Mouse (Mus musculus): ENCODE results near the gene Plk1.

The Plk1 gene

GRCm38 (mm10) chr7:122158915-122159902 lies at the start of gene Plk1:
Plk1 (plus strand) TSS chr7:122159439.
- DNase-seq (ENCODE audit: low spot score in 2 of 2): peak; percentile 78 to 79

- DNase-seq (ENCODE audit: low spot score in 2 of 2): no peak
Measured at GRCm38 (mm10) chr7:122123518-122123917, 35.7 kb upstream of the Plk1 start.

DNA sequence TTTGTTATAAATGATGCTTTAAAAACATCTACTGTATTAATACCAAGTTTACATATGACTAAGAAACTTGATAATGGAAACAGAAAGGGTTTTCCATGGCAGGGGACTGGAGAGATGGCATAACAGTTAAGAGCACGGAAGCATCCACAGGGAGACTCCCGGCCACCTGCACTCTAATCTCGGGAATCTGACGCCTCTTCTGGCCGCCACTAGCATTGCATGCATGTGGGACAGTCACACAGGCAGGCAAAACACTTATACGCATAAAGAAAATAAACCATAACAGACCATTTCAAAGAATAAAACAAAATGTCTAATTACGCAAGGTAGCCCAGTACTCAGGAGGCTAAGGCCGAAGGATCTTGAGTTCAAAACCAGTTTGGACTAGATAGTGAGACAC lies 33.6 kb upstream of the Plk1 start:
- no peak for DNase-seq (ENCODE audit: low spot score in 2 of 2)

- DNase-seq (ENCODE audit: low spot score in 2 of 2): no peak
Measured at GRCm38 (mm10) chr7:122126946-122127345, 32.3 kb upstream of the Plk1 start.

GRCm38 (mm10) chr7:122131834-122132233 lies 27.4 kb upstream of the Plk1 start:
- no peak for DNase-seq (ENCODE audit: low spot score in 2 of 2)

- peak; percentile 98 for DNase-seq (ENCODE audit: low spot score in 2 of 2)
Measured at GRCm38 (mm10) chr7:122132497-122133337, 26.5 kb upstream of the Plk1 start, which contains the start of the genes Palb2 and Dctn5. Palb2 (minus strand) TSS chr7:122132985. Dctn5 (plus strand) TSS chr7:122133041.

- no peak for DNase-seq (ENCODE audit: low spot score in 2 of 2)
Measured at GRCm38 (mm10) chr7:122133338-122133625, 26.0 kb upstream of the Plk1 start.

DNA sequence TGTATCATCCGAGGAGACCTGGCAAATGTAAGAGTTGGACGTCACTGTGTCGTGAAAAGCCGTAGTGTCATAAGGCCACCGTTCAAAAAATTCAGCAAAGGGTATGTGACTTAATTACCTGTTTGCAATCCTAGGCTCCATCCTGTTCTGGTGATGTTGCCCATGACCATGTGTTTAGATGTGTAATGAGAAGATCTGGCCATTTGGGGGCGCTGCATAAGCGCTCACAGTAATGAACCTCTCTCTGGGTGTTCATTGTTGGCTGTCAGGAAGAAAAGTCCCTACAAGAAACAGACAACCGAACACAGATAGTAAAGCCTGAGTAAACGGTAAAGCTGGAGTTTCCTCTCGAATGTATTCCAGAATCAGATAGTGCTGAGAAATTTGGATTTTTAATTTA lies 24.2 kb upstream of the Plk1 start:
- no peak for DNase-seq (ENCODE audit: low spot score in 2 of 2)

DNA sequence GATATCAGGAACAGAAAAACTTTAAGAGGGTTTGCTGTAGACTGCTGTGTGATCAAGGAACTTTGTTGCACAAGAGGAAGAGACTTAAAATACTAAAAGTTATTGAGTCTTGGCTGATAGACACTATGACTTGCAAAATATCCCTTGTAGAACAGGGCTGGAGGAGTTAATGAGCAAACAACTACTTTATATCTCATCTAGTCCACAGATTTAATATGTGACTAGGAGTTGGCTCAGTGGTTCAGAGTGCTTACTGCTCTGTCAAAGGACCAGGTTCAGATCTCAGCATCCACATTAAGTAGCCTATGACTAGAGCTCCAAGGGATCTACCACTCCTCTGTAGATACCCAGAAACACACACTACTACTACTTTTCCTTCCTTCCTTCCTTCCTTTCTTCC lies 22.2 kb upstream of the Plk1 start:
- no peak for DNase-seq (ENCODE audit: low spot score in 2 of 2)

DNA sequence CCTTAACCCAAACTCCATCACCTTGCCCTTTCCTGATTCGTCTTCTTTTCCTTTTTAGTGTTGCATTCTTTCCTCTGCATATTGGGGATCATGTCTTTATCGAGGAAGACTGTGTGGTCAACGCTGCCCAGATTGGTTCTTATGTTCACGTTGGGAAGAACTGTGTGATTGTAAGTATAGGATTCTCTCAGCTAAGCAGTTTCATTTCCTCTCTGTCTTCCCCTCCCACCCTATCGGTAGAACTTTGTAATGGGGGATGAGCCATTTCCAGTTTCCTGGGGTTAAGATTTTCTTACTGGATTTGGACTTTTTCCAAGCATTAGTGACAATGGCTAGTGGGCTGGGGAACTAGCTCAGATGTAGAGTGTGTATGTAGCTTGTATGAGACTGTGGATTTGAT lies 21.0 kb upstream of the Plk1 start:
- no peak for DNase-seq (ENCODE audit: low spot score in 2 of 2)

DNA sequence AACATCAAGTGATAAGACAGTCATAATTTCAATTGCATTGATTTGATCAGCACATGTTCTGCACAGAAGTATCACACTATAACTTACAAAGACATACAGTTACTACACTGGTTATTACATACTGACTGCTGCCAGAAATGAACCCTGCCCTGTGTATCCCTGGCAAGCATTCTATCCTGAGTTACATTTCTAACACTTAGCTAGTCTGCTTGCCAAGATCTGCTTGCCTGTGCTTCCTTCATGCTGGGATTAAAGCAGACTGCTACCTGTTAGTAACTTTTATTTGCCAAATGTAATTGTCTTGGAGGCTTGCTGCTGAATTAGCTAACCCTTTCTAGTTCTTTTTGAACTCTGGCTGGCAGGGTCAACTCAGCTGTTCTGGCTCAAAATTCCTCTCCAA lies 18.2 kb upstream of the Plk1 start:
- DNase-seq (ENCODE audit: low spot score in 2 of 2): no peak

- no peak for DNase-seq (ENCODE audit: low spot score in 2 of 2)
Measured at GRCm38 (mm10) chr7:122152473-122152872, 6.8 kb upstream of the Plk1 start.

DNA sequence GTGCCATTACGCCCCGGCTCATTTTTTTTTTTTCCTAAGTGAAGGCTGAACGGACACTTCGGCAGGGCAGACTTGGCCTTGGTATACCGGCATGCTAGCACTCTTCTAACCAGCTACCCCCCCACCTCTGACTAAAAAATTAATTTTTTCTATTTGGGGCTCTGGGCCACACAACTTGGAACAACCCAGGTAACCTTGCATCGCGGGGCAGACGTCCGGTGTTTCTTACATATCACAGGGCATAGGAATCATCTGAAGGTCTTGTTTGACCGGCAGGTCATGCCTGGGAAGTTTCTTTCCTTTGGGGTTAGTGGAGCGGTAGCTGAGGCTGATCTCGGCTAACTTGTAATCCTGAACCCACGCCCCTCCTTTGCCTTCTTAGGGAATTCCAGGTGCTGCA lies 751 bp upstream of the Plk1 start:
- DNase-seq (ENCODE audit: low spot score in 2 of 2): no peak

DNA sequence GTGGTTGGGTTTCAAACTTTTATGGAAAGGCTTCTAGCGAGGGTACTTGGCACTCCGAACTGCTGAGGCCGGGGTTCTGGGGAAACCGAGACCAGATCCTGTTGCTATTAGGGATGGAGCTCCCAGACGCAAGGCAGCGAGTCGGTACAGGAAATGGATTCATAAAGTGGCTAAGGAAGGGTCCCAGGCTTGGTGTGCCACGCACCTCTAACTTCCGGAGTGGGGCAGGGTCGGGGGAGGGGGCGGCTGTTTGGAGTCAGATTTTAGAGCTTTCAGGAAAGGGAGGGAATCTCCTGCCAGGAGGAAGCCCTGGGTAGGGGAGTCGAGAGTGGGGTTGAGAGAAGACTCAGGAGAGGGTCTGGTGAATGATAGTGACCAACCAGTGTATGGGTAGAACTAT lies 798 bp downstream of the Plk1 start:
- DNase-seq (ENCODE audit: low spot score in 2 of 2): no peak

DNA sequence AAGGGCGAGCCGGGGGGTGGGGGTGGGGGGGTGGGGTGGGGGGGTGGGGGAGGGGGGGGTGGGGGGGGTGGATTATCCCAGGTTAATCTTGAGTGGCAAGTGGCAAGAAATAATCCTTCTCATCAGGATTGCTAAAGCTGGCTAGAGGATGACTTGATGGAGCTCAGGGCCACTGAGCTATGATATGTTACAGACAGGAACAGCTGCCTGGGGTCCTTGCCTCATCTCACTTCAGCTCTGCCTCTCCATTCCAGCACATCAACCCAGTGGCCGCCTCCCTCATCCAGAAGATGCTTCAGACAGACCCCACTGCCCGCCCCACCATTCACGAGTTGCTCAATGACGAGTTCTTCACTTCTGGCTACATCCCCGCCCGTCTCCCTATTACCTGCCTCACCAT lies 4.5 kb downstream of the Plk1 start:
- DNase-seq (ENCODE audit: low spot score in 2 of 2): no peak

DNA sequence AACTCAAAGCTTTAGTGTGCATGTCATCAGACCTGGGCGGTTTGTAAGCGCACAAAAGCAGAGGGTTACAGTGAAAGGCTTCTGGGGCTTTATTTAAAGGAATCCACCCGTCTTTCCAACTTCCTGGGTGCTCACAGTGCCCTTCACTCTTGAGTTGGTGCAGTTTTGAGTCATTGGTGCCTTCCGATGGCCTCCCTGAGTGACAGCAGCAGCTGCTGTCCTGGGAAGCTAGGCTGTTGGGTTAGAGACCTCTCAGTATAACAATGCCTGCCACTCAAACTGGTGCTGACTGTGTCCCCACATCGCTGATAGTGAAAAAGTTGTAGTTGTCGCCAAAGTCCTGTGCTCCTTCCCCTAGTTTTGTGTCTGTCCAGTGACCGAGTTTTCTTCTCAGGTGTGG lies 8.0 kb downstream of the Plk1 start:
- DNase-seq (ENCODE audit: low spot score in 2 of 2): no peak

- DNase-seq (ENCODE audit: low spot score in 2 of 2): no peak
Measured at GRCm38 (mm10) chr7:122170705-122171104, 11.5 kb downstream of the Plk1 start.

DNA sequence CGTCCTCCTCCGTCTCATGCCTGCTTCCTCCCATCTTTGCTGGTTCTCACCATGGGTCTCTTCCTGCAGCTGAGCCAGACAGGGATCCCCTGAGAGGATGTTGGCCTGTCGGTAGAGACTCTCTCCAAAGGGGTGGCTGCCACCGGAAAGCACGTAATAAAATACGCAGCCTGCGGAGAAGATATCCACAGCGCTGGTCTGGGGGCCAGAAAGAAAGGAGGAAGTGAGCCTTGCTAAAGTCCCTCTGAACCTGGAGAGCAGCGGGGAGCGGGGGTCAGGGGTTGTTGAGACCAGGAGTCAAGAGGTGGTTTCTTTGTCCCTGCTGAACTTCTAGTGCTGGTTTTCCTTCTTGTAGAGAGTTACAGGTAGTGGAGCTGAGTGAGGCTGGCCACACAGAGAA lies 12.4 kb downstream of the Plk1 start:
- DNase-seq (ENCODE audit: low spot score in 2 of 2): no peak

DNA sequence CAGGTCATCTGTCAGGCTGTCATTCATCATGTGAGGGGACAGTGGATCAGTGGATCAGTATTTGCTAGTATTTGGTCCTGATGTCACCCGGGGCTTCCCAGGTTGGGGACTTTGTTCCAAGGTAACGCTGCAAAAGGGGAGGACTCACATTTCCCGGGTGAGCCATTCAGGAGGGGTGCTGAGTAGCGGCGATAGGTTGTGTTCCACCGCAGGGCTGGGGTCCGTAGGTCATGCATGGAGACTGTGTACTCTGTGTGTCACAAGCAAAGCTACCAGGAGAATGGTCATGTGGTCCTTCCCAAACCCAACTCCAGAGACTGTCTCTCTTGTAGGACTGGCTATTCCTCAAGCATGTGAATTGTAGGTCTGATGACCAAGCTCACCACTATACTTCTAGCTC lies 21.5 kb downstream of the Plk1 start:
- DNase-seq (ENCODE audit: low spot score in 2 of 2): no peak

GRCm38 (mm10) chr7:122184569-122184968 lies 25.3 kb downstream of the Plk1 start:
- no peak for DNase-seq (ENCODE audit: low spot score in 2 of 2)

DNA sequence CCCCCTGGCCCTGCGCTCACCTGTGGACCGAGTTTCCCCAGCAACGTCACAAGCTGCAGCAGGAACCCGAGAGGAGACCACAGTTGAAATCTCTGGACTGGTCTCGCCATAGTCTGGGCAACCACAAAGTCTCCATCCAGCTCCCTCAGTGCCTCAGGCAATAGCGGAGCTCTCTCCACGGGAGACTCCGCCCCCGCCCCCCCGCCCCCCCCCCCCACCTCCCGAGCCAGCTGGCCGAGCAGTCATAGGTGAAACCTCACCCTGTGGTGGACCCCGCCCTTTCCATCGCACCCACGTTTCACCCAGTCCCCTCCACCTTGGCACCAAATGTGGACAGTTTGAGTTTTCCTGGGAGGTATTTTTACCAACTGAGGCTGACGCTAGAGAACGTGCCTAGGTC lies 26.8 kb downstream of the Plk1 start, which contains the start of gene Ern2:
Ern2 (minus strand) TSS at position 165 of the 400 bp plus-strand sequence.
- DNase-seq (ENCODE audit: low spot score in 2 of 2): no peak

DNA sequence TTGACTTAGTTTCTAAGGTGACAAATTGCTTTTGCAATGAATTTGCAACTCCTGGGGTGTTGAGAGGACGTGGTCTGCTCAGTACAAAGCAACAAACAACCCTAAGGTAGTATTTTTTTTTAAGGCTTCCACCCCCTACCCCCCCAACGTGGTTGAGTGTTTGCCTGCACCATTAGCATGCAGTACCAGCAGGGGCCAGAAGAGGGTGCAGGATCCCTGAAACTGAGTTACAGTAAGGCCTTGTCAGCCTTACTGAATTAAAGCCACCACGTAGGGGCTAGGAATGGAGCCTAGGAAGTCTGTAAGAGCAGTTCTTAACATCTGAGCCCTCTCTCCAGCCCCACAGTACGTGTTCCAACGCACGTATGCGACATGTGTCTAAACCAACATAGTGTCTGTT lies 30.2 kb downstream of the Plk1 start:
- peak in 1 of 2 experiments; percentile 50 for DNase-seq (ENCODE audit: low spot score in 2 of 2)

DNA sequence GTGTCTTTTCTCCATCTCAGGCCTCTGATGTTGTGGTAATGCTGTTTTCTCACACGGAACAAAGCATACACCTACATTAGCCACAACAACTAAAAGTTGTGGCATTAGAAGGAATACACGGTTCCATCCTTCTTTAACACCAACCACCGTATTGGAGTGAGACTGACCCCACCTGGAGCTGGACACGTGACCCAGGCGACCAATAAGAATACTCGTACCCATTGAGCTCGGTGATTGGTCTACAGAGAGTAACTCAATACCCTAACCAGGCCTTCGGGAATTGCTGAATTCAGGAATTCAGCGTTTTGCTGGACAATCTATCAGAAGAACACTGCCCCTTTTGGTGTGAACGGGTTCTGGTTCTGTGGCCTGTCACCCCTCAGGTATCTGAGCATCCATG lies 31.9 kb downstream of the Plk1 start:
- DNase-seq (ENCODE audit: low spot score in 2 of 2): no peak
